Mouse (Mus musculus) kidney, embryonic 16.5 days (tissue): Measurements from ENCODE around the gene Bricd5. TPM values are rescaled to one million over a fixed set of nuclear protein-coding genes. Genes with fewer than 3 reads are reported as not detected.

ENCODE experiments used
- ATAC-seq: fragments of 200-750 bp; cut with Nextera tagmentation; 2 replicates; pipeline ENCODE4 v1.8.0; 2017; ENCODE audit warnings: moderate TSS enrichment; ENCODE audit not compliant: low FRiP score, low TSS enrichment
- H3K27ac ChIP-seq: fragments of 300-500 bp; sonication (generic); 2 replicates; pipeline ENCODE4 v1.5.1; 2014; ENCODE audit warnings: low read length
- H3K27me3 ChIP-seq: fragments of 300-500 bp; sonication (generic); 2 replicates; pipeline ENCODE4 v1.6.1; 2014; ENCODE audit warnings: low read length, control low read depth, mixed read lengths; ENCODE audit not compliant: insufficient read depth
- H3K36me3 ChIP-seq: fragments of 300-500 bp; sonication (generic); 2 replicates; pipeline ENCODE4 v1.6.1; 2014; ENCODE audit warnings: low read length, control low read depth, mixed read lengths; ENCODE audit not compliant: insufficient read depth
- H3K4me1 ChIP-seq: fragments of 300-500 bp; sonication (generic); 2 replicates; pipeline ENCODE4 v1.6.1; 2014; ENCODE audit warnings: low read length, control low read depth, mixed read lengths; ENCODE audit not compliant: insufficient read depth
- H3K4me2 ChIP-seq: fragments of 300-500 bp; sonication (generic); replicated peaks from 2 replicates; pipeline ENCODE4 v1.6.1; 2014; ENCODE audit warnings: low read depth, low read length
- H3K4me3 ChIP-seq: fragments of 300-500 bp; sonication (generic); 2 replicates; pipeline ENCODE4 v1.5.1; 2014; ENCODE audit warnings: mild to moderate bottlenecking, low read length
- H3K9ac ChIP-seq: fragments of 300-500 bp; sonication (generic); replicated peaks from 2 replicates; pipeline ENCODE4 v1.6.1; 2014; ENCODE audit warnings: low read length
- H3K9me3 ChIP-seq: fragments of 300-500 bp; sonication (generic); 2 replicates; pipeline ENCODE4 v1.6.1; 2016; ENCODE audit warnings: low read length, control low read depth
- WGBS: fragments of 180-500 bp; shearing (Covaris S2); extraction: QIAGEN DNeasy Blood & Tissue Kit; methylation state at CpG from one replicate; pipeline ENCODE4 v1.1.7; 2014; 5-methylcytosine and 5-hydroxymethylcytosine counted together
- polyA plus RNA-seq: library from polyadenylated mRNA; unstranded; fragments of >200 nt; fragmentation: Nextera tagmentation; extraction: Ambion mirVana; gene quantifications from 2 replicates; pipeline ENCODE4 v1.2.1, GENCODE M21; 2015

The Bricd5 gene
- polyA plus RNA-seq, 1 experiment from 2014 or later, result 1.6 TPM

- 0 out of 2 replicates have a peak overlapping the region, but pooled peaks have one; percentile 8 for H3K4me3 ChIP-seq
- 51% methylated on average over 5 of the region's 5 CpGs for WGBS
- H3K36me3 ChIP-seq, result peaks cover 50% of the 10 kb centered on the region
- no peak overlapping the region for H3K27ac ChIP-seq
- no peaks in the 10 kb centered on the region for H3K27me3 ChIP-seq
- H3K4me2 ChIP-seq, result peak overlapping the region; percentile 26; the same call in 1 of the 2 replicates
- ATAC-seq, result peak; percentile 49; the same call in 1 of the 2 replicates
- no peaks in the 10 kb centered on the region for H3K9me3 ChIP-seq
- no peaks in the 10 kb centered on the region for H3K4me1 ChIP-seq
- 0 out of 2 replicates have a peak overlapping the region, but pooled peaks have one; percentile 51 for H3K9ac ChIP-seq
Measured at GRCm38 (mm10) chr17:24513609-24514008, 39.9 kb downstream of the Bricd5 start.

- H3K9me3 ChIP-seq, result no peaks in the 10 kb centered on the region
- ATAC-seq, result peak; percentile 20
- WGBS, result 81% methylated on average over 24 of the region's 24 CpGs
- peaks cover 44% of the 10 kb centered on the region for H3K36me3 ChIP-seq
- peak overlapping the region; percentile 51; the same call in 1 of the 2 replicates for H3K9ac ChIP-seq
- no peaks in the 10 kb centered on the region for H3K27me3 ChIP-seq
- no peaks in the 10 kb centered on the region for H3K4me1 ChIP-seq
- peak overlapping the region; percentile 26 for H3K4me2 ChIP-seq
- peak overlapping the region; percentile 8; the same call in 1 of the 2 replicates for H3K4me3 ChIP-seq
- H3K27ac ChIP-seq, result peak overlapping the region; percentile 74
Measured at GRCm38 (mm10) chr17:24514270-24515257, 40.9 kb downstream of the Bricd5 start.

GRCm38 (mm10) chr17:24520450-24520849 lies 46.8 kb downstream of the Bricd5 start:
- Histone ChIP-seq H3K9me3 (no peaks in the 10 kb centered on the region), H3K27me3 (no peaks in the 10 kb centered on the region), H3K4me2 (no peak overlapping the region), H3K36me3 (peaks cover 10% of the 10 kb centered on the region; the same call in 1 of the 2 replicates), H3K27ac (no peak overlapping the region), H3K9ac (no peak overlapping the region), H3K4me3 (no peak overlapping the region), H3K4me1 (no peaks in the 10 kb centered on the region; the same call in 1 of the 2 replicates)
- 87% methylated on average over 4 of the region's 4 CpGs for WGBS
- ATAC-seq, result no peak

GRCm38 (mm10) chr17:24524734-24525133 lies 51.0 kb downstream of the Bricd5 start:
- H3K27ac ChIP-seq, result no peak overlapping the region
- ATAC-seq, result no peak
- 89% methylated on average over 2 of the region's 2 CpGs for WGBS
- H3K4me1 ChIP-seq, result peaks cover 26% of the 10 kb centered on the region
- H3K4me3 ChIP-seq, result no peak overlapping the region
- no peaks in the 10 kb centered on the region for H3K27me3 ChIP-seq
- H3K36me3 ChIP-seq, result peaks cover 4% of the 10 kb centered on the region; the same call in 1 of the 2 replicates
- no peak overlapping the region for H3K4me2 ChIP-seq
- no peak overlapping the region for H3K9ac ChIP-seq
- H3K9me3 ChIP-seq, result no peaks in the 10 kb centered on the region

Other genes with a start within 250 kb of the Bricd5 start
- 69.2 and 73.5 TPM in 2 replicates for gene Ccnf, start 222.4 kb upstream of the Bricd5 start, polyA plus RNA-seq
- 0.22 TPM in 1 of 2 replicates, not detected in the other for gene Abca17, start 122.8 kb upstream of the Bricd5 start, polyA plus RNA-seq
- gene Abca3, start 121.9 kb upstream of the Bricd5 start, polyA plus RNA-seq, result 20.8 and 22.6 TPM in 2 replicates
- gene Rnps1, start 59.3 kb upstream of the Bricd5 start, polyA plus RNA-seq, result 300 and 327 TPM in 2 replicates
- 141 and 143 TPM in 2 replicates for gene Eci1, start 47.2 kb upstream of the Bricd5 start, polyA plus RNA-seq
- gene Dnase1l2, start 30.8 kb upstream of the Bricd5 start, polyA plus RNA-seq, result 3.2 and 5.5 TPM in 2 replicates
- gene E4f1, start 3.6 kb upstream of the Bricd5 start, polyA plus RNA-seq, result 38.1 TPM in 2 replicates
- gene Pgp, start 3.5 kb upstream of the Bricd5 start, polyA plus RNA-seq, result 55.5 and 55.6 TPM in 2 replicates
- gene Mlst8, start 5.2 kb downstream of the Bricd5 start, polyA plus RNA-seq, result 39.3 and 40.2 TPM in 2 replicates
- gene Caskin1, start 14.7 kb downstream of the Bricd5 start, polyA plus RNA-seq, result 1.5 and 2.2 TPM in 2 replicates
- gene Traf7, start 54.1 kb downstream of the Bricd5 start, polyA plus RNA-seq, result 102 and 113 TPM in 2 replicates
- 2.8 and 3.0 TPM in 2 replicates for gene Rab26, start 60.3 kb downstream of the Bricd5 start, polyA plus RNA-seq
- 22.5 and 24.3 TPM in 2 replicates for gene Pkd1, start 76.0 kb downstream of the Bricd5 start, polyA plus RNA-seq
- gene Tsc2, start 158.7 kb downstream of the Bricd5 start, polyA plus RNA-seq, result 72.8 and 77.0 TPM in 2 replicates
- 23.1 TPM in 2 replicates for gene Nthl1, start 158.8 kb downstream of the Bricd5 start, polyA plus RNA-seq
- 116 and 120 TPM in 2 replicates for gene Slc9a3r2, start 176.4 kb downstream of the Bricd5 start, polyA plus RNA-seq
- gene Npw, start 184.6 kb downstream of the Bricd5 start, polyA plus RNA-seq, result 0.37 TPM in 1 of 2 replicates, not detected in the other
- gene Zfp598, start 195.8 kb downstream of the Bricd5 start, polyA plus RNA-seq, result 19.7 and 22.7 TPM in 2 replicates
- gene Syngr3, start 216.1 kb downstream of the Bricd5 start, polyA plus RNA-seq, result 2.3 and 2.9 TPM in 2 replicates
- 44.4 and 45.3 TPM in 2 replicates for gene Gfer, start 222.3 kb downstream of the Bricd5 start, polyA plus RNA-seq
- 1.9 and 2.7 TPM in 2 replicates for gene Noxo1, start 222.3 kb downstream of the Bricd5 start, polyA plus RNA-seq
- gene Tbl3, start 233.8 kb downstream of the Bricd5 start, polyA plus RNA-seq, result 92.1 and 107 TPM in 2 replicates
- gene Rnf151, start 244.2 kb downstream of the Bricd5 start, polyA plus RNA-seq, result 0.26 TPM in 1 of 2 replicates, not detected in the other
- gene Rps2, start 244.2 kb downstream of the Bricd5 start, polyA plus RNA-seq, result 1,489 and 1,547 TPM in 2 replicates